Mouse (Mus musculus) kidney, postnatal 36 days (tissue): Measurements from ENCODE around the gene Cdc14a.

Experiments
- DNase-seq, 2 experiments: peaks; one replicate each; pipeline ENCODE4 v3.0.0; 2021 to 2022; ENCODE audit warnings: mixed read lengths in 2 of 2

Gene Cdc14a

GRCm38 (mm10) chr3:116327616-116328004, 96.2 kb downstream of the Cdc14a start:
- no peak for DNase-seq

GRCm38 (mm10) chr3:116327001-116327615, 96.7 kb downstream of the Cdc14a start:
- DNase-seq: peak; percentile 79 to 92

DNA sequence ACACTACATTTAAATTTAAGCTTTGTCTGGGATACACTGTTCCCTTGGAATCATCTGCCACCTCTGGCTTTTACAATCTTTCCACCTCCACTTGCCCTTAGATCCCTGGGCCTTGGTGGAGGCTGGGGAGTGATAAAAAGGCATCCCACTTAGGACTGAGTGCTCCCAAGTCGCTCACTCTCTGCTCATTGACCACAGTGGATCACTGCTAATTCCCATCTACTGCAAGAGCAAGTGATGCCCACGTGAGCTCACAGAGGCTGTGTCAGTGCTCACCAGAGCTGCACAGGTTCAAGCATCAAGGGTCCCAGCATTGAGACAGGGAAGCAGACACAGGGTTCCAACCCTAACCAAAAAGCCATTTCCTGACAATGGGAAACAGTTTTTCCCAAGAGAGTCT, 98.3 kb downstream of the Cdc14a start:
- no peak for DNase-seq

- DNase-seq: no peak
These were observed 104.1 kb downstream of the Cdc14a start for GRCm38 (mm10) chr3:116319696-116320095.

- no peak for DNase-seq
These were observed 112.0 kb downstream of the Cdc14a start for GRCm38 (mm10) chr3:116311838-116312237.

DNA sequence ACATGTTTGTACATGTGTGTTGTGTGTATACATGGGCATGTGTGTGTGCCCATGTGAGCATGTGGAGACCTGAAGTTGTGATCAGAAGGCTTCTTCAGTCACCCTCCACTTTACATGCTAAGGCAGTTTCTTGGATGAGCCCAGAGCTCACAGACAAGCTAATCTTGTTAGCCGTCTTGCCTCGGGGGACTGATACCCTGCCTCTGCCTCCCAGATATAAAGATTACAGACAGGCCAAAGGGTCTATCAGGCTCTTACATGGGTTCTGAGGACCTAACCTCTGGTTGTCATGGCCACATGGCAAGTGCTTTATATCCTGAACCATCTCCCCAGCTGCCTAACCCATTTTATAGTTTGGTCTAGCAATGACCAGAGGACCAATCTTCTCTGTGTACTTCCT, 112.7 kb downstream of the Cdc14a start:
- no peak for DNase-seq

- DNase-seq: no peak
These were observed 113.2 kb downstream of the Cdc14a start for GRCm38 (mm10) chr3:116310672-116311071.

DNA sequence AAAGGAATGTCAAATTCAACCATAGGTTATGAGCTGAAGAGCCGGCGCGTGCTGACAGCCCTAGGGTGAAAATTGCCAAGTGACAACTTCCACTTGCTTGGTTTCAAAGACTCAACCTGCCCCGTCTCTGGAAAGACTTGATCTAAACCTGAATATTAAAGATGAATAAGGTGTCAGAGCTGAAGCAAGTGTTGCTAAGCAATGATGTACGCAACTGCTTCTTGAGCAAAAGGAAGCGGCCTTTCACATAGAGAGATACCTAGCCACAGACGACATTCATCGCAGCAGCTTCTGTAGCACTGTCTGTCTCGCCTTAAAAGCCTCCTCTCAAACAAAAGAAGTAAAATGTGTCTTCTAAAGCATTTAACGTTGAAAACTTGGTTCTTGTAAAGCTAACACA, 113.8 kb downstream of the Cdc14a start:
- DNase-seq: no peak

DNA sequence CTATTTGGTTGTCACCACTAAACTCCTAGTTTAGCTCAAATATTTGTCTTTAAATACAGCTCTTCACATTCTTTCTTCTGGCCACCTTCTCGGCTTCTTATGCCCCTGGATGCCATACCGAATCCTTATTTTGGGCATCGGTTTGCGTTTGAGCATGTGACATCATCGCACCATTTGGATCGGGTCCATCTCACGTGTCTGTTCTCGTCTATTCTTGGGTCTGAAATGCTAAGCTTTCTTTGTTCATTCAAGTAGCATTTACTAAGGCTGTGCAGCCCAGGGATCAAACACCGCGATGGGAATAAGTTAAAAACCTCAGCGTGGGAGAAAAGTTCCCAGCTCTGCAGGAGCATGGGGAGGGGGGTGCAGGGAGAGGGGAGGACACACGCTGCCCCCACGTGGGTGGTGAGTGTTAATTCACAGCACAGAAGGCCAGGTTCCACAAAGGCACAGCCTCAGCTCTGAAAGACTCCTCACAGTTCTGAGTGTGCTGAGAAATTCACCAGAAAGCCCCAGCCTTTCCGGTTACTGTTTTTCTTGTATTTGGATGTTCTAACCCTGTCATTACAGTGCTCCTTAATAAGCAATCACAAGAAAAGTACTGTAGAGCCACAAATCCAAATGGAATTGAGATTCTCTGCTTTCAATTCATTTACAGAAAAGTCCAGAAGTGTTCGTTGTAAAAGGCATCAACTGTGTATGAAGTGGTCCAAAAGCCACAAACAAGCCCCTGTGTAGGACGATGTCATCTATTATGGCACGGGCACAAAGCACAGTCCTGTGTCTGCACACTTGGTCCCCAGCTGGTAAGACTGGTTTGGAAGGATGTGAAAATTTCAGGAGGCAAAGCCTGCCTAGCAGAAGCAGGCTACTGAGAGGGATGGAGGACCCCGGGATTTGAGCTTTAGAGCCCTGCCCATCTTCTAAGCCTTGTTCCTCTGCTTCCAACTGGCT, 118.8 kb downstream of the Cdc14a start:
- DNase-seq: no peak

- no peak for DNase-seq
These were observed 121.3 kb downstream of the Cdc14a start for GRCm38 (mm10) chr3:116302581-116302980.

DNA sequence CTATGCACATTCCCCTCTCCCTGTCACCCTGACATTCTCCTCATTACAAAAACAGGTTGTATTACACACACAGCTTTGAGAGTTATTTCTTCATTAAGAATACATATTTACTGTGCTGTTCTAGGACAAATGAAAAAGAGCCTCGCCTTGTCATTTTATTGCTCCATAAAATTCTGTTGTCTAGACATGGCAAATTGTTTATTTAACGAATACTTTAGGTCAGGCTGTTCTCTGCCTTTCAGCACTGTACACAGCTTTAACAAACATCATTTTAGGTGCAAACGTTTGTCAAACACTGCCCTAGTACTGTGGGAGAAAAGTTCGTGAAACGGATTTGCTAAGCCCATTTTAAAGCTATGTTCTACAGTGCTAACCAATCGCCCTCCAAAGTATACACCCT, 122.1 kb downstream of the Cdc14a start:
- DNase-seq: no peak

GRCm38 (mm10) chr3:116298727-116299126, 125.1 kb downstream of the Cdc14a start:
- DNase-seq: no peak

DNA sequence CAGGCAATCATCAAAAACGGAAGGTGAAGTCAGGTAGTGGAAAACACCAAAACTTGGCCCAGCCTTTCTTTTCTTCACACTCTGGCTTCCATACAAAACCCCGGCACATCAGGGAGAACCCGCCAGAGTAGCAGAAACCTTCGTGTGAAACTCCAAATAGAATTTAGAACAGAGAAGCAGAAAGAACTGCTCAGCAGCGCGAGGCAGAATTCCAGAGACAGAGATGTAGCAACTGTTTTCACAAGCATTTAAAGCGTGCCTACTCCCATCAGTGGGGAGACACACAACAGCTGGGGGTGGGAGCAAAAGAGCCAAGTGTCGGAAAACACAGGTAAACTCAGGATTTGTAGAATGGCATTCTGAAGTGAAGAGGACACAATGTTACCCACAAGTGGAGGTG, 125.8 kb downstream of the Cdc14a start:
- DNase-seq: no peak

- DNase-seq: no peak
These were observed 126.7 kb downstream of the Cdc14a start for GRCm38 (mm10) chr3:116297170-116297569.

GRCm38 (mm10) chr3:116290041-116290815, 133.6 kb downstream of the Cdc14a start:
- DNase-seq: no peak

- DNase-seq: peak in 1 of 2 experiments; percentile 14
These were observed 135.0 kb downstream of the Cdc14a start for GRCm38 (mm10) chr3:116288833-116289232.

- DNase-seq: no peak
These were observed 139.1 kb downstream of the Cdc14a start for GRCm38 (mm10) chr3:116284735-116285134.

DNA sequence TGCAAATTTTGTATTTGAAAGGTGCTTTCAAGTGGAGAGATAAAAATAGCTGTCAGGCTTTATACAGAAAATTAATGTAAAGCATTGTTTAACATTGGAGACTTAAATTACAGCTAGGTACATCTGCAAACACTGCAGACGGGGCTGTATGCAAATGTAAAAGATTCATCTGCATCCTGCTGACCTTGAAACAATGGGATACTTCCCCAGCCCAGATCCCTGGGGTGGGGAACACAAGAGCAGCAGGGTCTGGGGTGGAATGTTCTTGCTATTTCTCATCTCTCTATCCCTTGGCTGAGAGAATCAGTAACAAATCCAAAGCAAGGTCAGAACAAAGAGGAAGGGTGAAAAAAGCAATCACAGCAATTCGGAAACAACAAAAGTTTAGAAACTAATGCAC, 139.8 kb downstream of the Cdc14a start:
- peak in 1 of 2 experiments; percentile 11 for DNase-seq

DNA sequence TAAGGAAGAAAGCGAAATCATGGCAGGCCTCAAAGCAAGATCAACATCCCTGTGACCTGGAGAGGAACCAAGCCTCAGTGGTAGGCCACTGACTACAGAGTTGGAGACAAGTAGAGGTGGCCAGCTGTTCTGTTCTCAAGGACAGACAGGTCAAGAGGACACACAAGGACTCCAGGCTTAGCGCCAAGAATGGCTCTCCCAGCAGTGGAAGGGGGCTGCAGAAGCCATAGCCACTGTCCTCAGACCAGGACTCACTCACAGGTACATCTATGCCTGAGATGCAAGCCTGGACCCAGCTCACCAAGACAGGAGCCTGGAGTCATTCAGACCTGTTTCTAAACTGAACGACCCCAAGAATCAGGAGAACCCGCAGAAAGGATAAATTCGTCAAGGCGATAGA, 142.2 kb downstream of the Cdc14a start:
- DNase-seq: no peak

DNA sequence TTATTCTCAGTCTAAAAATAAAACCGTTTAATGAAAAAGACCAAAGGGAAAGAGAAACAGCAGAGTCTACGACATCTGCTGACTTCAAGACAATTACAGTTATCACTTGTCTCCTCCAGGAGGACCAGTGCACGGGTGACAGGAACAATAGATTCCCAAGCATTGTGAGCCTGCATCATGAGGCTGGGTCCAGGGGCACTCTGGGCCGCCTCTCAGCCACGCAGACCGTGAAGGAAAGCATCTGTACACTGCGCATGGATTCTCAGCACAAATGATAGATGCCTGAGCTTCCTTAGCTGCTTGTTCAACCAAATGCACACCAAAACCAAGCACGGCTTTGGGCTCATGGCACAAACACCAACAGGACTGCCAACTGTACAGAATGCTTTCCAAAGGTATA, 146.7 kb downstream of the Cdc14a start:
- DNase-seq: no peak

DNA sequence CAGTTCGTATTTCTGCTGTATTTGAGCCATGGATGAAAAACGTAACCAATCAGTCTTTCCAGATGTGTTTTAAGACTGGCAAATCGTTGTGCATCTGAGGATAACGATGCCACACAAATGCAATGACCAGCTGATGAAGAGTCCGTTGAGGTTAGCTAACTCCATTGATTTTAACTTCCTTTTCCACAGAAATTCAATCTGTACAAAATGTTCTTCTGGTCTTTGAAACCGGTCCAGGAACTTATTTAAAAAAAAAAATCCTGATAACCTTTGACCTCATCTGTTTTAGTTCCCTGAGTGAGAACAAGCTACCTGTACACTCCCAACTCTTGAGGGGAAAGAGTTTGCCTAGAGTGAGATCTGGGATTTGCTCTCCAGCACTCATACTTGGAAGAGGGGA, 152.2 kb downstream of the Cdc14a start:
- no peak for DNase-seq

DNA sequence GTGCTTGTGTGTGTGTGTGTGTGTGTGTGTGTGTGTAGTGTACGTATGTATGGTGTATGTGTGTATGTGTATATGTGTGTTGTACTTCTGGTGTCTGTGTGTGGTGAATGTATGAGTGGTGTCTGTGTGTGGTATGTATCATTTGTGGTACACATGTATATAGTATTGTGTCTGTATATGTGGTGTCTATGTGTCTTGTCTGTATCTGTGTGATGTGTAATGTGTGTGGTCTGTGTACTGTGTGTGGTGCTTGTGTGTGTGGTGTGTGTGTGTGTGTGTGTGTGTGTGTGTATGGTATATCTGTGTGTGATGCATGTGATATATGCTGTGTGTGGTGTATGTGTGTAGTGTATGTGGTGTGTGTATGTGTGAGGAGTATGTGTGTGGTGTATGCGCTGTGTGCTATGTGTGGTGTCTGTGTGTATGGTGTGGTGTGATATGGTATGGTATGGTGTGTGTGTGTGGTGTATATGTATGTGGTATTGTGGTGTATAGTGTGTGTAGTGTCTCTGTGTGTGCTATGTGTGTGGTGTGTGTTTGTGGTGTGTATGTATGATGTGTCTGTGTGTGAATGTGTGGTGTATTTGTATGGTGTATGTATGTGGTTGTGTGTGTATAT, 156.7 kb downstream of the Cdc14a start:
- no peak for DNase-seq

DNA sequence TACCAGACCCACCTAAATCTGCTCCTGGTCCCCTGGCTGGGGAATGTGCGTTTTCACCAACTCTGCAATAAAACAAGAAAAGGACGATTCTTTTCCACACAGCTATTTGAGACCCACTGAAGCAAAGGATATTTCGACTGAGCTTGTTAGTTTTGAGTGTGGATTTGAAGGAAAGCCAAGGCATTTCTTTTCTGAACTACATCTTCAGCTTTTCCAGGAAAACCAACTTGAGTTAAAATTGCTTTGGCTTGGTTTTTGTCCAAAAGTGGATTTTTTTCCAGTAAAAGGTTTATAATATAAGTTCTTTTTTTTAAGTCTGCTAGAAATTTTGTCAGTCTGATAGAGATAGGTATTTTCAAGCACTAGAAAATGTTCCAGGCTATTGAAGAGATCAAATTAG, 157.5 kb downstream of the Cdc14a start:
- no peak for DNase-seq
